Mouse (Mus musculus) thymus, postnatal 0 days (tissue): Measurements from ENCODE around the gene Lpar2. TPM values are rescaled to one million over a fixed set of nuclear protein-coding genes. Genes with fewer than 3 reads are reported as not detected.

Experiments used
- DNase-seq: peaks from one replicate; pipeline ENCODE4 v3.0.0-alpha.2; 2015; ENCODE audit warnings: low spot score
- polyA plus RNA-seq: library from polyadenylated mRNA; unstranded; fragments of >200 nt; fragmentation: Nextera tagmentation; extraction: Ambion mirVana; gene quantifications from 2 replicates; pipeline ENCODE4 v1.2.1, GENCODE M21; 2015

Gene Lpar2
- polyA plus RNA-seq, result 0.31 and 0.53 TPM in 2 replicates

GRCm38 (mm10) chr8:69822386-69823191 lies at the start of gene Lpar2:
Gene Lpar2 (plus strand): TSS chr8:69822429.
- peak; percentile 71 for DNase-seq

DNA sequence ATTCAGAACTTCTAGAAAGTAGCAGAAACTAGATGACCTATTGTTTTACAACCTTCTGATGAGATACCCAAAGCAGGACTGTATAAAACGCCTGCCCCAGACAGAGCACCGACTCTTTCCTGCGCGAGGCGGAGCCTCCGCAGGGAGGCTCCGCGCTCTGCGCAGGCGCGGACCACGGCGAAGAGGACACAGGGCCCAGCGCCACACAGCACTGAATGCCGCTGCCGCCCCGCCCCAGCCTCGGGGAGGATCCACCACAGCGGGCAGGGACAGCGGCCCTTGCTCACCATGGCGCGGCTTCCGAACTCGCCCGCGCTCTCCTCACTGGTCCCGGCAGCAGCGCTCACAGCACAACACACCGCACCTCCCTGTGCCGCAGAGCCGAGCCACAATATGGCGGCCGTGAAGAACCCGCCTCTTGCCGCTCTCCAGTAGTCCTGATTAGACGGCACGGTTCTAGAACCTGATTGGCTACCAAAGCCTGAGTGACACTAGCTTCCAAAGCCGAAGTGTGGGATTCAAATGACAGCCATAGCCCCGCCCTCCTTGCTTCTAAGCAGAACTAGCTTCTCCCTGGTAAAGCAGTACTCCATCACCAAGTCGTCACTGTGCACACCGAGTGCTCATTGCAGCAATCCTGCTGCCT lies 47.6 kb upstream of the Lpar2 start, which contains the start of gene Gm20422:
Gene Gm20422, minus strand, starts transcription at position 384 of the 646 bp plus-strand sequence.
- DNase-seq, result peak; percentile 96

GRCm38 (mm10) chr8:69775149-69775534 lies 47.1 kb upstream of the Lpar2 start:
- no peak for DNase-seq

DNA sequence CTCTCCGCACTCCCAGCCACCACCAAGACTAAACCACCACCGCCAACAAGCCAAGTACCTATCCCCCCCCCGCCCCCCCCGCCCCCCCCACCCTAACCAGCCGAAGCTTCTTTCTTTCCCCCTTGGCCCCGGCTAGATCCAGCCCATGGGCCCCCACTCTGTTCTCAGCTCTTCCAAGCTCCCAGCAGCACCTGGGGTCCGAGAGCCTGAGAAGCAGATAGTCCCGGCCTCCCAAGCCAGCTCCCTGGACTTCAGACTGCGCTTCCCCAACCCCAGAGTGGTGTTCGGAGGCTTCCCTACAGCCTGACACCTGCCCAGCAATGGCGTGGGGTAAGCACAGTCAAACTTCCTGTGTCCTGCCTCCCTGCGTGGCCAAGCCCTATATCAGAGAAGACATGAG lies 45.1 kb upstream of the Lpar2 start:
- DNase-seq, result no peak

DNA sequence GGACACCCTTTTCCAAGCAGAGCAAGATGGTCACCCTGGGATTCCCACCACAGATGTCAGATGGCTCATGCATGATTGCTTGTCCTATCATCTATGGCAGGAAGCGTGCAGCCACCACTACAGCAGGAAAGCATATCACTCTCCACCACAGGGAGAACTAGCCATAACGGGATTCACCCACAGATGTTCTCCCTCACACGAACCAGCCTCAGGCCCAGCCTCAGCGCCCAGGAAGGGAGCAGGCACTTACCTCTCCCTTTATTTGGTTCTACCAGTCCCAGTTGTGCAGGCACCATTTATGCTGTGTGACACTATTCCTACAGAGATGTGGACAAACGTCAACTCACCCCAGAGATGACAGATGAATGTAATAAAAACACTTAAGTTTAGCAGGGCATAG lies 33.1 kb upstream of the Lpar2 start:
- no peak for DNase-seq

DNA sequence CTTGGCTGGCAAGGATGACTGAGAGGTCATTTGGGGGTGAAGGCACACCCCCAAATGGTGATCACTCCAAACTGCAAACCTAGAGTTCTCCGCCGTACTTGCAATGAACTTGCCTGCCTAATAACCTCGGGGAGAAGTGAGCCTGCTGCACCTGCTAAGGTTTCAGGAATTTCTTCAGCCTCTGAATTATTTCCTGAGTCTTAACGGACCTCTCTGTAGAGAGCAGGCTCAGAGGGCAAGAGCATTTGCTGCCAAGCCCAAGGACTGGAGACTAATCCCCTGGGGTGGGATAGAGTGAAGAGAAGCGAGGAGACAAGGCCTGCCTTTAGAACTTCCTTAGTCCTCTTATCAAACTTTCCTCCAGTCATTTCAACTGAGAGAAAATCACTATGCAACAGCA lies 32.5 kb upstream of the Lpar2 start:
- DNase-seq, result no peak

DNA sequence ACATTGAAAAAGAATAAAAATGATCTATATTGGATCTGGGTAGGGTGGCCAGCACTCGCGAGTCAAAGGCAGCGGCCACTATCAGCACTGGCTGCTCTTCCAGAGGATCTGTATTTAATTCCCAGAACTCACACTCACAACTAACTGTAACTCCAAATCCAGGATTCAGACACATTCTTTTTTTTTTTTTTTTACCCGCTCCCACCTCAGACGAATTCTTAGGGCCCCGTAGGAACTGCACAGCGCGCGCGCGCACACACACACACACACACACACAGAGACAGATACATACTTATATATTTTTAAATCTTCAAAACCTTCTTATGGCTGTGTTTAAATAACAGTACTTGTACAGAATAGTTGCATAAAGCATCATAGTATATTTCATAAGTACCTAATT lies 31.9 kb upstream of the Lpar2 start:
- no peak for DNase-seq

DNA sequence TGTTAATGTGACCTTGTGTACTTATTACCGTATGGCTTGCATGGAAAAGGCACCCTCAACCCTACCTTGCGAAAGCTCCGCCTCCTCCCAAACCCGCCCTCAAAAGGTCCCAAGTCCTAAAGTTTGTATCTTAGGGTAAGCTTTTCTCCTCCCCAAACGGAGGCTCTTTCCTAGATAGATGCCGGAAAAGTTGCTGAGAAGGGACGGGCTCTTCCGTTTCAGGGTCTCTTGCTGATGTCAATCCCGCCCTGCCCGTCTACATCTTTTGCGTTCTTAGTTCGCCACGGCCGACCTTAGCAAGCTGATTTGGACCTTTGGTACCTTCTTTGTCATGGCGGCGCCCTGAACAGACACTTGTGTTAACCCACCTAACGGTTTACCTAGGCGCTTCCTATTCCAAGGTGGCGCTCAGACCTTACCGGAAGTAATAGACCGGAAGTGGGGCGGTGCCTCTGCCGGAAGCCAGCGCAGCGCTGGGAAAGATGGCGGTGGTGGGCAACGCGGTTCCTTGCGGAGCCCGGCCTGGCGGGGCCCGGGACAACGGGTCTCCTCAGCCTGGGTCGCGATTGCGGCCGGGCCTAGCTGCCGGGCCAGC lies 31.4 kb upstream of the Lpar2 start, which contains the start of the genes Atp13a1 and Zfp866:
Gene Atp13a1, plus strand, starts transcription at position 391 of the 595 bp plus-strand sequence.
Gene Zfp866, minus strand, starts transcription at position 406 of the 595 bp plus-strand sequence.
- DNase-seq, result peak; percentile 93

GRCm38 (mm10) chr8:69791415-69792068 lies 30.7 kb upstream of the Lpar2 start:
- peak; percentile 60 for DNase-seq

- no peak for DNase-seq
These were observed 28.6 kb upstream of the Lpar2 start for GRCm38 (mm10) chr8:69793666-69794065.

GRCm38 (mm10) chr8:69794096-69794495 lies 28.1 kb upstream of the Lpar2 start:
- no peak for DNase-seq

GRCm38 (mm10) chr8:69794901-69795300 lies 27.3 kb upstream of the Lpar2 start:
- no peak for DNase-seq

DNA sequence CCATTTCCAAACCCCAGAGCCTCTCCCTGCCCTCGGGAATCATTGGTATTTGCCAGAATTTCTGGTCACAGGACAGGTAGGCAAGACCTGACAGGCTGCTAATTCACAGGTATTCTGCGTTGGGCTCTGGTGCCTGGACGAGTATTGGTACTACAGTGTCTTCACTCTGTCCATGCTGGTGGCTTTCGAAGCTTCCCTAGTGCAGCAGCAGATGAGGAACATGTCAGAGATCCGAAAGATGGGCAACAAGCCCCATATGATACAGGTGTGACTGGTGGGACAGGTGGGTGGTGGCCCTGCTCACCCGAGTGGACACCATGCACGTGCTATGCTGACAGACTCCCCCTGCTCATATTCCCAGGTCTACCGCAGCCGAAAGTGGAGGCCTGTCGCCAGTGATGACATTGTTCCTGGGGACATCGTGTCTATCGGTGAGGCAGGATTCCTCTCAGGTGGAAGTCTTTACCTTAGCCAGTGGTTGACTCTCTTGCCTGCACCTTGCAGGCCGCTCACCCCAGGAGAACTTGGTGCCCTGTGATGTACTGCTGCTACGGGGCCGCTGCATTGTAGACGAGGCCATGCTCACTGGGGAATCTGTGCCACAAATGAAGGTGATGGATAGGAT lies 25.4 kb upstream of the Lpar2 start:
- DNase-seq, result no peak

- DNase-seq, result no peak
These were observed 24.6 kb upstream of the Lpar2 start for GRCm38 (mm10) chr8:69797661-69798060.

DNA sequence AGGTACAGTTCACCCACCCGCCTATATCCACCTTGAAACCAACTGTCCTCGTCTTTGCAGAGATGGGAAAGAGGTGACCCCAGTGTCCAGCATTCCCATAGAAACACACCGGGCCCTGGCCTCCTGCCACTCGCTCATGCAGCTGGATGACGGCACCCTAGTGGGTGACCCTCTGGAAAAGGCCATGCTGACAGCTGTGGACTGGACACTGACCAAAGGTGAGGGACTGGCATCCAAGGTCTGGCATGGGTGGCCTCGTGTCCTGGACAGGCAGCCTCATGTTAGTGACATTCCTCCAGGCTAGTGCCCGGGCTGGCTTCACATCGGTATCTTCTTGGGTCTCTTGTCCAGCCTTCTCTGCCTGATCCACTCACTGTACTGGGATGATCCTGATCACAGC lies 23.0 kb upstream of the Lpar2 start:
- no peak for DNase-seq

DNA sequence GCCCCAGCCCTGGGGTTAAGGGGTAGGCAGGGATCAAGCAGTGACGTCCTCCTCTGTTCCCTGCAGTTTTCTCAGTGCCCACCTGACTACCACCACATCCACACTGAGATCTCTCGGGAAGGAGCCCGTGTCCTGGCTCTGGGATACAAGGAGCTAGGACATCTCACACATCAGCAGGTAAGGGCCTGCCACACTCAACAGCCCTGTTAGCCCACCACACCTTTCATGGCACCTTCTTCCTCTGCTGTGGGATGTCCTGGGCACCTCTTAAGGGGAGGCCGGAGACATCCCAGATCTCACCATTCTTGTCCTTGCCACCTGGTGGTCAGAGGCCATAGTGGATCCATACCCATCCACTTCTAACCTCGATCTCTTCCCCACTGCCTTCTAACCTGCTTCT lies 22.3 kb upstream of the Lpar2 start:
- no peak for DNase-seq

DNA sequence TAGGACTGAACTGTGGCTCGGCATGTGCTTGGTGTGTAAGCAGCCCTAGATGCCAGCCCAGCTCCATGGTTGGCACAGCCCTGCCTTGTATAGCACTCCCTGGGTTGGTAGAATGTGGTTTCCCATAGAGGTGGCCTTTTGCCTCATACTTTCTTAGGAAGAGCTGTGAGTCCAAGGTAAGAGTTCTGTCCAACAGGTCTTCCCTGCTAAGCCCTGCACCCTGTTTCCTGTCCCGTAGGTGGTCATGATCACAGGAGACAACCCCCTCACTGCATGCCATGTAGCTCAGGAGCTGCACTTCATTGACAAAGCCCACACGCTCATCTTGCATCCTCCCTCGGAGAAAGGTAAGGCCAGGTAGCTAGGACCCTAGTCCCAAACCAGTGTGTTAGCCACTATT lies 20.4 kb upstream of the Lpar2 start:
- DNase-seq, result no peak

DNA sequence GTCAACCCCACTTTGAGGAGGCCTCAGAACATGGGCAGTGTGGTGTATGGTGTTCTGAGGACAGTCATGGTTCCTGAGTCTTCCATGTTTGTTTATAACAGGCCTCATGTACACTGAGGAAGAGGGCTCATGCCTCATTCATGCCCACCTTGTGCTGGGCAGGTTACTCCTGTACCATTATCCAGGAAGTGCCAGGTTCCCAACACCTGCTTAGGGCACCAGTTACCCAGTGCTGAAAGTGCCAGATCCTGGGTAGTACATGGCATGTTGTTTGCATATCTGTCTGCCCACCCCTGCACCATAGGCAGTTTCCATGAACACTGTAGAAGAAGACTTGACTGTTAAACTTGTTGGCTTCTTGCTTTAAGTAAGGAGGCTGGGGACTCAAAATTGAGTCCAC lies 20.0 kb upstream of the Lpar2 start:
- DNase-seq, result no peak

DNA sequence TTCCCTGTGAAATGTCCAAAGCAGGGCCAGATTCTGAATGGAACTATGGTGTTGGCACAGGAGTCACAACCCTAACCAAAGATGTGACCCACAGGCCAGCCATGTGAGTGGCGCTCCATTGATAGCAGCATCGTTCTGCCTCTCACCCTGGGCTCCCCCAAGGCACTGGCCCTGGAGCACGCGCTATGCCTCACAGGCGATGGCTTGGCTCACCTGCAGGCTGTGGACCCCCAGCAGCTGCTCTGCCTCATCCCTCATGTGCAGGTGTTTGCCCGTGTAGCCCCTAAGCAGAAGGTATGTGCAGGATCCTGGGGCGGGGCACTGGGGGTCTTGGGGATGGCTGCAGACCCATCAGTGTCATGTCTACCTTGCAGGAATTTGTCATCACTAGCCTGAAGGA lies 18.9 kb upstream of the Lpar2 start:
- no peak for DNase-seq

DNA sequence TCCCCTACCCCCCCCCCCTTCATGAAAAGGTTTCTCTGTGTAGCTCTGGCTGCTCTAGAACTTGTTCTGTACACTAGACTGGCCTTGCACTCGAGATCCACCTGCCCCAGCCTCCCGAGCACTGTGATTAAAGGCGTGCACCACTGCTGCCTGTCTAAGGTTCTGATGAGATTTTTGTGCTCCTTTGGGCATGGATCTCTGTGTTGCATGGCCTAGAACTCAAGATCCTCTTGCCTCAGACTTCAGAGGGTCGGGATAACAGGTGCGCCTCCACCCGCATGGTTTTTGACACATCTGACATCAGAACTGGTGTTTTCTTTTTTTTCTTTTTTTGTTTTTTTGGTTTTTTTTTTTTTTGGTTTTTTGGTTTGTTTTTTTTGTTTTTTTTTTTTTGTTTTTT lies 17.7 kb upstream of the Lpar2 start:
- no peak for DNase-seq

- no peak for DNase-seq
These were observed 17.1 kb upstream of the Lpar2 start for GRCm38 (mm10) chr8:69805086-69805485.
